Mouse (Mus musculus): ENCODE data around the gene Inf2. TPM values are rescaled to one million over a fixed set of nuclear protein-coding genes. Genes with fewer than 3 reads are reported as not detected.

Inf2 gene
- polyA plus RNA-seq, 1 experiment from 2014 or later = 3.9 TPM

GRCm38 (mm10) chr12:112552520-112552919, 36.1 kb upstream of the Inf2 start:
- WGBS = 67% methylated on average over 5 of the region's 5 CpGs
- Histone ChIP-seq H3K9ac (replicated peaks) (no peak overlapping the region), H3K4me2 (replicated peaks) (no peak overlapping the region), H3K9me3 (no peaks in the 10 kb centered on the region), H3K4me1 (peaks cover 10% of the 10 kb centered on the region), H3K27me3 (no peaks in the 10 kb centered on the region), H3K4me3 (no peak overlapping the region), H3K27ac (replicated peaks) (no peak overlapping the region), H3K36me3 (no peaks in the 10 kb centered on the region)
- 0 out of 2 replicates have a peak, but pooled peaks have one; percentile 64 for ATAC-seq (replicated peaks)

DNA sequence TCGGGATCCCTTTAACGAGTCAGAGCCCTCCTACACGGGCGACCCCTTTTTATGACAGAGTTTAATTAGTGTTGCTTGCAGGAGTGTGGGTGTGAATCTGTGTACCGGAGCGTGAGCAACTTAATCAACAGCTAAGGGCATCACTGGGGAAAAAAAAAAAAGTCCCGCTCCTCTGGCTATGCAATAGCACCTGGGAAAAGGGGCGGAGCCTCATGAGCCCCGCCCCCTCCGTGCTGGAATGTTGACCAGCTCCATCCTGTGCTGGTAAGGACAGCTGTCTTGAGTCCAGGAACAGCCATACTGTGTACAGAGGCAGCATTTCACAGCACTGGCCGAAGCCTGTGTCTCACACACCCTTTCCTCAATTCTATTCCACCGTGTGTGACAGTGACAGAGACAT, 33.7 kb upstream of the Inf2 start:
- ATAC-seq (replicated peaks) = no peak
- 26% methylated on average over 12 of the region's 12 CpGs for WGBS

DNA sequence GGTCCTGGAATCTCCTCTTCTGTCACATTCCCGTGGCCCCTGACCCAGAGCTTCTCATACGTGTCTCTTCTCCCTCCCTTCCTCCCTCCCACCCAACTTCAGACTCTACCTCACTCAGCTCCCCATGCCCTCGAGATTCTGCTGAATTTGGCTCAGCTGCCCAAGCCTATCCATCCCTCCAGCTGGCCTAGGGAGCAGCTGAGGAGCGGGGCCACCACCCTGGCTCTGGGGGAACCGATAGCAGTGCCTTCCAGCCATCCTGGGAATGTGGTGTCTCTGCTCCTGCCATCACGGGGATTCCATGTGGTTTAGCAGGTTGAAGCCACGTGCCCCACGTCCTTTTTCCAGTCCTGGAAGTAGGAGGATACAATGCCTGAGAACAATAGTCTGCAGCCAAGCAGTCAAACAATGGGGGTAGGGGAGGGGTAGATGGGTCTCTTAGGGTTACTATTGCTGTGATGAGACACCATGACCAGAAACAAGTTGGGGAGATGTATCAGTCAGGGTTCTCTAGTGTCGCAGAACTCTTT, 32.0 kb upstream of the Inf2 start:
- no peak overlapping the region for H3K27ac ChIP-seq (replicated peaks)
- WGBS = 75% methylated on average over 9 of the region's 9 CpGs
- H3K36me3 ChIP-seq = no peaks in the 10 kb centered on the region
- no peaks in the 10 kb centered on the region for H3K9me3 ChIP-seq
- ATAC-seq (replicated peaks) = no peak
- no peak overlapping the region for H3K4me2 ChIP-seq (replicated peaks)
- no peak overlapping the region for H3K9ac ChIP-seq (replicated peaks)
- 0 out of 2 replicates have a peak, but pooled peaks cover 5% of the 10 kb centered on the region for H3K4me1 ChIP-seq
- no peaks in the 10 kb centered on the region for H3K27me3 ChIP-seq
- H3K4me3 ChIP-seq = no peak overlapping the region

More for the DNA sequence above, 33.7 kb upstream of the Inf2 start:
- H3K4me3 ChIP-seq = no peak overlapping the region
- H3K27me3 ChIP-seq = no peaks in the 10 kb centered on the region
- H3K9me3 ChIP-seq = no peaks in the 10 kb centered on the region
- no peak overlapping the region for H3K9ac ChIP-seq (replicated peaks)
- no peak overlapping the region for H3K4me2 ChIP-seq (replicated peaks)
- peaks cover 10% of the 10 kb centered on the region for H3K4me1 ChIP-seq
- no peaks in the 10 kb centered on the region for H3K36me3 ChIP-seq
- no peak overlapping the region for H3K27ac ChIP-seq (replicated peaks)

DNA sequence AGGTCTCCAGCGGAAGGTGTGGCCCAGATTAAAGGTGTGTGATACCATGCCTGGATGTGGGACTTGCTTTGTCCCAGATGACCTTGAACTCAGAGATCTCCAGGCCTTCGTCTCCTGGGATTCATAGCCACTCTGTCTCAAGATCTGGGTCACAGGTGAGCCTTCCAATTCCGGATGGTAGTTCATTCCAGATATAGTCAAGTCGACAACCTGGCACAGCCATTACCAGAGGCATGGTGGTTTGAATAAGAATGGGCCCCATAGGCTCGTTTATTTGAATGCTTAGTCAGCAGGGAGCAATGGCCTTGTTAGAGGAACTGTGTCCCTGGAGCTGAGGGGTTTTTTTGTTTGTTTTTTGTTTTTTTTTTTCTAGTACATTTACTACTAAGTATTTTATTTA, 31.4 kb upstream of the Inf2 start:
- H3K36me3 ChIP-seq = no peaks in the 10 kb centered on the region
- H3K4me2 ChIP-seq (replicated peaks) = no peak overlapping the region
- H3K9me3 ChIP-seq = no peaks in the 10 kb centered on the region
- WGBS = 76% methylated on average over 5 of the region's 5 CpGs
- H3K4me3 ChIP-seq = no peak overlapping the region
- no peak for ATAC-seq (replicated peaks)
- H3K4me1 ChIP-seq = 0 out of 2 replicates have a peak, but pooled peaks cover 3% of the 10 kb centered on the region
- no peaks in the 10 kb centered on the region for H3K27me3 ChIP-seq
- no peak overlapping the region for H3K27ac ChIP-seq (replicated peaks)
- no peak overlapping the region for H3K9ac ChIP-seq (replicated peaks)

DNA sequence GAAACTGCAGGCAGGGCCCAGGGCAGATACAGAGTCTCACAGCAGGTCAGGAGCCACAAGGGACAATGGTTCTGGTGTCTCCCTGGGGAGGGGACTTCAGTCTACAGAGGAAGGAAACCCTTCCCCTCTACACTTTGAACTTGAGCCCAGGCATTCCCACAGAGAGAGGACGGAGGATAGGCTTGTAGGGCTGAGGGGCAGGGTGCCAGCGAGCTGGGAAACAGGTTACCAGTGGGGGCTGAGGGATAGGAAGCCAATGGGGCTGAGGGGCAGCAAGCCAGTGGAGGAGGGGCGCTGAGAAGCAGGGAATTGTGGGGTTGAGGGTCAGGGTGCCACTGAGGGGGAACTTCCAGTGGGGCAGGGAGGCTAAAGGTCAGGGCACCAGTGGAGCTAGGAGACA, 29.4 kb upstream of the Inf2 start:
- 37% methylated on average over 3 of the region's 3 CpGs for WGBS
- Histone ChIP-seq H3K9me3 (no peaks in the 10 kb centered on the region), H3K36me3 (no peaks in the 10 kb centered on the region), H3K4me2 (replicated peaks) (no peak overlapping the region), H3K4me1 (0 out of 2 replicates have a peak, but pooled peaks cover 3% of the 10 kb centered on the region), H3K27me3 (no peaks in the 10 kb centered on the region), H3K27ac (replicated peaks) (no peak overlapping the region), H3K9ac (replicated peaks) (no peak overlapping the region), H3K4me3 (no peak overlapping the region)
- ATAC-seq (replicated peaks) = no peak

- 71% methylated on average over 6 of the region's 6 CpGs for WGBS
- H3K4me2 ChIP-seq (replicated peaks) = no peak overlapping the region
- H3K36me3 ChIP-seq = no peaks in the 10 kb centered on the region
- H3K27me3 ChIP-seq = no peaks in the 10 kb centered on the region
- no peaks in the 10 kb centered on the region for H3K9me3 ChIP-seq
- H3K9ac ChIP-seq (replicated peaks) = no peak overlapping the region
- 0 out of 2 replicates have a peak, but pooled peaks cover 3% of the 10 kb centered on the region for H3K4me1 ChIP-seq
- H3K4me3 ChIP-seq = no peak overlapping the region
- H3K27ac ChIP-seq (replicated peaks) = no peak overlapping the region
- no peak for ATAC-seq (replicated peaks)
Measured at GRCm38 (mm10) chr12:112559671-112560070, 28.9 kb upstream of the Inf2 start.

DNA sequence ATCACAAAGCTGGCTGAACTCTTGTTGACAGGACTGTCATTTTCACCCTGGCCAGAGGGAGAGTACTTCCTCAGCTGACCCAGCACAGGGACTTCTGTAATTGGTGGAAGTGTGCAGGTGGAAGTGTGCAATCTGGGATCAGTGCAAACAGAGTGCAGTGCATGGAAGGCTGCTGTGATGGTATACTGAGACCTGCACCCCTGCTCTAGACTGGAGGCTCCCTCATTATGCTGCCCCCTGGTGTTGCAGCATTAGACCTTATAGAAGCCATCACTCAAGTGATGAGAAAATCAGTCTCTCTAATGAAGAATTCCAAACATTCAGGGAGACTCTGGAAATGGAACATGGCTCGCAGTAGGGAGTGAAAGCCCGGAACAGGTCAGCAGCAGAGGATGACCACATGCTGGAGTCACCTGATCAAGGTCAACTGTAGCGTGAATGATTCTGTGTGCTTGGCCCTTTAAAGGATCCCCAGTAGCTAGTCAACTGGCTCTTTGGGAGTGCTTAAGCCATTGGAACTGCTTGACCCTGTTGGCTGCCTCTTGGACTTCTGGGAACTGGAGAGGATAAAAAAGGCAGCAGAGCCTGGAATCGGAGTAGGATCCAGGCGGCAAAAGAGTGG, 28.3 kb upstream of the Inf2 start:
- 55% methylated on average over 5 of the region's 5 CpGs for WGBS

GRCm38 (mm10) chr12:112561163-112561562, 27.4 kb upstream of the Inf2 start:
- Histone ChIP-seq H3K27me3 (no peaks in the 10 kb centered on the region), H3K9ac (replicated peaks) (no peak overlapping the region), H3K4me1 (no peaks in the 10 kb centered on the region), H3K4me2 (replicated peaks) (no peak overlapping the region), H3K4me3 (no peak overlapping the region), H3K27ac (replicated peaks) (no peak overlapping the region), H3K36me3 (no peaks in the 10 kb centered on the region), H3K9me3 (no peaks in the 10 kb centered on the region)
- ATAC-seq (replicated peaks) = no peak
- WGBS = 67% methylated on average over 3 of the region's 3 CpGs

More for the DNA sequence above, 28.3 kb upstream of the Inf2 start:
- Histone ChIP-seq H3K4me3 (no peak overlapping the region), H3K4me2 (replicated peaks) (no peak overlapping the region), H3K36me3 (no peaks in the 10 kb centered on the region), H3K27me3 (no peaks in the 10 kb centered on the region), H3K9ac (replicated peaks) (no peak overlapping the region), H3K9me3 (no peaks in the 10 kb centered on the region), H3K27ac (replicated peaks) (no peak overlapping the region), H3K4me1 (no peaks in the 10 kb centered on the region)
- ATAC-seq (replicated peaks) = no peak

GRCm38 (mm10) chr12:112562462-112562861, 26.1 kb upstream of the Inf2 start:
- no peak overlapping the region for H3K4me2 ChIP-seq (replicated peaks)
- 84% methylated on average over 5 of the region's 5 CpGs for WGBS

DNA sequence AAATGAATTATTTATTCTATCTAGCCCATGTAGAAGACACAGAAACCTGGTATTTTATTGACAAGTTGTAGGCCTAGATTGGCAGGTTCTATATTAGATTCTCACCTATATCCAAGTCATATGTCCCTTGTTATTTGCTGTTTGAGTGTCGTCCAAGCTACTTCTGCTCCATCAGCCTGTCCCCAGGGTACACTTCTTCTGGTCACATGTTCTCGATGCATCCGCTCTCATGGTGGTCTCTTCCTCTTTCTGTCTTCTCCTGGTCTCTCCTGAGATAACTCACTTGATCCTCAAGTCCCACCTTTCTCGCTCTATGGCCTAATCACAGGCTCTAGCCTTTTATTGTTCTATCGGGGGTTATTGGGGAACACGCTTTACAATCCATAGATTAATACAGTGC, 25.6 kb upstream of the Inf2 start:
- no peak overlapping the region for H3K27ac ChIP-seq (replicated peaks)
- no peak overlapping the region for H3K9ac ChIP-seq (replicated peaks)
- no peak overlapping the region for H3K4me3 ChIP-seq
- H3K4me2 ChIP-seq (replicated peaks) = no peak overlapping the region
- H3K27me3 ChIP-seq = no peaks in the 10 kb centered on the region
- H3K9me3 ChIP-seq = no peaks in the 10 kb centered on the region
- WGBS = 93% methylated on average over 6 of the region's 6 CpGs
- H3K4me1 ChIP-seq = no peaks in the 10 kb centered on the region
- H3K36me3 ChIP-seq = no peaks in the 10 kb centered on the region
- ATAC-seq (replicated peaks) = no peak

More at GRCm38 (mm10) chr12:112562462-112562861, 26.1 kb upstream of the Inf2 start:
- Histone ChIP-seq H3K36me3 (no peaks in the 10 kb centered on the region), H3K9ac (replicated peaks) (no peak overlapping the region), H3K4me3 (no peak overlapping the region), H3K4me1 (no peaks in the 10 kb centered on the region), H3K27ac (replicated peaks) (no peak overlapping the region), H3K9me3 (no peaks in the 10 kb centered on the region), H3K27me3 (no peaks in the 10 kb centered on the region)
- no peak for ATAC-seq (replicated peaks)

DNA sequence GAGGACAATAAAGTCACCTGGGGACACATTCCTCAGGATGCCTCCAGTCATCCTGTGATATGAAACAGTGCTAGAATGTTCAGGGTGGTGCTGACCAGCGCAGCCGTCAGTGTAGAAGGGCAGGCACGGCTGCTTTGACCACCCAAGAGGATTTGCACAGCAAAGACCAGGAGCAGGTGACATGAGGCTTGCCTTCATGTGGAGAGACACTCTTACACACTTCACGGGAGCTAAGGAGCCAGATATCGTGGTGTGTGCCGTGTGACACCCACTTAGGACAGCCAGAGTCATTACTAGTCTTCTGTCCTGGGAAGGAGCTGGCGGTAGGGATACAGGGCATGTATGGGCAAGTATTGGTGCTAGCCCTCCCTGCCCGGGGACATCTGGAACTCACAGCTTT, 18.4 kb upstream of the Inf2 start:
- no peaks in the 10 kb centered on the region for H3K27me3 ChIP-seq
- no peak for ATAC-seq (replicated peaks)
- 92% methylated on average over 8 of the region's 8 CpGs for WGBS

DNA sequence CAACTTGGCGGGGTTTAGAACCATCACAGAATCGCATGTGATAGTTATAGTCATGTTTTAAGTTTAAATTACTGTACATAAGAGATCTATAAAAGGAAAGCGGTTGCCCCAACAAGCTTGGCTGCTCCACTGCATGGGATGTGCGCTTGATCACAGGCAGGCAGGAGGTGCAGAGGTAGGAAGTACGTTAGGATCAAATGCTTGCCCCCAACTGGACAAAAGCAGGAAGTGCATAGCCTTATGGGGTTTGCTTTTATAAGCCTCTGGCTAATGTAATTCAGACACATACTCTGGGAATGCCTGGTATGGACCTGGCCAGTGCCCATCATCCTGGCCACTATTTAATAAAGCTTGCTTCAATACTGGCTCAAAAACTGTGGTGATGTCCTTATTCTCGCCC, 17.5 kb upstream of the Inf2 start:
- Histone ChIP-seq H3K36me3 (no peaks in the 10 kb centered on the region), H3K9ac (replicated peaks) (no peak overlapping the region), H3K27ac (replicated peaks) (no peak overlapping the region), H3K4me3 (no peak overlapping the region), H3K4me1 (no peaks in the 10 kb centered on the region), H3K4me2 (replicated peaks) (no peak overlapping the region), H3K9me3 (no peaks in the 10 kb centered on the region), H3K27me3 (no peaks in the 10 kb centered on the region)
- 66% methylated on average over 6 of the region's 6 CpGs for WGBS
- no peak for ATAC-seq (replicated peaks)

More for the DNA sequence above, 18.4 kb upstream of the Inf2 start:
- H3K4me3 ChIP-seq = no peak overlapping the region
- no peaks in the 10 kb centered on the region for H3K36me3 ChIP-seq
- H3K9ac ChIP-seq (replicated peaks) = no peak overlapping the region
- no peaks in the 10 kb centered on the region for H3K4me1 ChIP-seq
- no peaks in the 10 kb centered on the region for H3K9me3 ChIP-seq
- no peak overlapping the region for H3K4me2 ChIP-seq (replicated peaks)
- no peak overlapping the region for H3K27ac ChIP-seq (replicated peaks)

Data from forebrain, embryonic 15.5 days (tissue).